Mouse (Mus musculus) kidney, embryonic 15.5 days (tissue): ENCODE results near the gene Scgb2b20. TPM values are rescaled to one million over a fixed set of nuclear protein-coding genes. Genes with fewer than 3 reads are reported as not detected.
"Not testable (repeated sequence)": the region's sequence is repeated elsewhere in the genome, so short reads cannot be mapped to it uniquely, and the experiment has no call there.

ENCODE experiments used
- ATAC-seq: fragments of 200-750 bp; cut with Nextera tagmentation; replicated peaks from 2 replicates; pipeline ENCODE4 v1.8.0; 2017; ENCODE audit warnings: moderate TSS enrichment; ENCODE audit not compliant: low FRiP score
- H3K27ac ChIP-seq: fragments of 300-500 bp; sonication (generic); 2 replicates; pipeline ENCODE4 v1.5.1; 2015; ENCODE audit warnings: mild to moderate bottlenecking, inconsistent platforms
- H3K27me3 ChIP-seq: fragments of 300-500 bp; sonication (generic); 2 replicates; pipeline ENCODE4 v1.6.1; 2015; ENCODE audit warnings: inconsistent platforms
- H3K36me3 ChIP-seq: fragments of 300-500 bp; sonication (generic); 2 replicates; pipeline ENCODE4 v1.6.1; 2015; ENCODE audit warnings: inconsistent platforms
- H3K4me1 ChIP-seq: fragments of 300-500 bp; sonication (generic); 2 replicates; pipeline ENCODE4 v1.6.1; 2015; ENCODE audit warnings: inconsistent platforms
- H3K4me2 ChIP-seq: fragments of 300-500 bp; sonication (generic); 2 replicates; pipeline ENCODE4 v1.6.1; 2015; ENCODE audit warnings: moderate library complexity, mild to moderate bottlenecking, inconsistent platforms
- H3K4me3 ChIP-seq: fragments of 300-500 bp; sonication (generic); replicated peaks from 2 replicates; pipeline ENCODE4 v1.5.1; 2015; ENCODE audit warnings: mild to moderate bottlenecking, inconsistent platforms
- H3K9ac ChIP-seq: fragments of 300-500 bp; sonication (generic); 2 replicates; pipeline ENCODE4 v1.6.1; 2015; ENCODE audit warnings: mild to moderate bottlenecking, inconsistent platforms
- H3K9me3 ChIP-seq: fragments of 300-500 bp; sonication (generic); replicated peaks from 2 replicates; pipeline ENCODE4 v1.6.1; 2016; ENCODE audit warnings: inconsistent platforms
- WGBS: fragments of 180-500 bp; shearing (Covaris S2); methylation state at CpG from one replicate; pipeline ENCODE4 v1.1.7; 2015; ENCODE audit warnings: mixed read lengths; 5-methylcytosine and 5-hydroxymethylcytosine counted together
- polyA plus RNA-seq: library from polyadenylated mRNA; unstranded; fragments of >200 nt; fragmentation: Nextera tagmentation; extraction: Ambion mirVana; gene quantifications from 2 replicates; pipeline ENCODE4 v1.2.1, GENCODE M21; 2015

The Scgb2b20 gene
- polyA plus RNA-seq: not detected in 2 replicates

DNA sequence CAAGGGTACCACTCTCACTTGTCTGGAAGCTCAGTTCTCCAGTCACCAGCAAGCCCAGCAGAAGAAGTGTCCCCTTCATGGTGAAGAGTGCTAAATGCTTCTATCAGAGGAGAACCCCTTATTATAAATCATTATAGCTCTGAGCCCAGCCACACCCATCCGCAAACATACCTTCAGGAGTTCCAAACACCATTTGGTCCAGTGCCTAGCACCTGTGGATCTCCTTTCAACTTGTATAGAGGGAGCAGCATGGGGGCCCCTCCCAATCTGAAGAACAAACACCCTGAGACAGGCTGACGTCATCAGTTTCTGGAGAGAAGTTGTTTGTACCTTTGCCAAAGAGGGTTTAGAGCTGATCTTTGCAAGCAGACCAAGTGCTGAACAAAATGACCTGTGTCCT, at the start of gene Scgb2b20:
Gene Scgb2b20 (minus strand): TSS at position 101 of the 400 bp plus-strand sequence.
- not testable (repeated sequence) for H3K27me3 ChIP-seq, H3K9me3 ChIP-seq, ATAC-seq, H3K36me3 ChIP-seq, H3K9ac ChIP-seq, H3K4me2 ChIP-seq, H3K4me1 ChIP-seq, H3K4me3 ChIP-seq, H3K27ac ChIP-seq
- 86% methylated on average over 2 of the region's 2 CpGs for WGBS

DNA sequence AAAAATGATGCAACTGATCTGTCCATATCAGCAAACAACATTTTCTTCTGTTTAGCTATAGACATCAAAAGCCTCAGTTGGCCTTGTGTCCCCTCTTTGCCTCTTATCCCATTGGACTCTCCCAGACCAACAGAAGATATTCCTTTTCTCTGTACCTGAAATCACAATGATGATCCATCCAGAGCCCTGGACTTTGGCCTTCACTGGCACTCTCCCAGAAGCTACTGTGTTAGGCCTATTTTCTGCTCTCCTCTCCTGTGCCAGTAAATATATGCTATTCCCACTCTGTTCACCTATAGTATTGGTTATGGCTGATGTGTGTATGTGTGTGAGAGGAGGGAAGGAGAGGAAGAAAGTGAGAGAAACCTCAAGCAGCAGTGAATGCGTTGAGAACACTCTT, 43.6 kb upstream of the Scgb2b20 start:
- H3K4me1 ChIP-seq, H3K9ac ChIP-seq, H3K36me3 ChIP-seq, ATAC-seq, H3K27me3 ChIP-seq, H3K9me3 ChIP-seq, H3K4me2 ChIP-seq, H3K4me3 ChIP-seq, H3K27ac ChIP-seq: not testable (repeated sequence)
- WGBS: 52% methylated on average over 1 of the region's 1 CpGs

- 86% methylated on average over 1 of the region's 1 CpGs for WGBS
Observed at GRCm38 (mm10) chr7:33401650-33402049, 35.5 kb upstream of the Scgb2b20 start.

DNA sequence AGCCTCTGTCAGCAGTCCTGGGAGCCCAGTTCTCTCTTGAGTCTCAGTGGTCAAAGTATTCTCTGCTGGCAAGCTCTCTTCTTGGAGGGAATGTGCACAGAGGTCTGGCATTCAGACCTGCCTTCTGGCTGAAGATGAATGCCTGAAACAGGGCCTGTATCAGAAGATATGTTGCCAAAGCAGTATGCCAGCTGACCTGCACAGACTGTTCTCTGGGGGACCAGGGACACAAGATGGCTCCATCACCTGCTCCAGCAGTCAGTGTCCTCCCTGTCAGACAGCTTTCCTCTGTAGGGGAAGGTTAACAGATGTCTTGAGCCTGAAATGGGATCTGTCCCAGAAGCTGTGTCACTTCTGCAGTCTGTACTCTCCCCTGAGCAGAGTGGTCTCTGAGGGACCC, 33.6 kb upstream of the Scgb2b20 start:
- H3K36me3 ChIP-seq, H3K9me3 ChIP-seq, H3K27ac ChIP-seq, ATAC-seq, H3K4me2 ChIP-seq, H3K9ac ChIP-seq, H3K27me3 ChIP-seq, H3K4me1 ChIP-seq, H3K4me3 ChIP-seq: not testable (repeated sequence)

More at GRCm38 (mm10) chr7:33401650-33402049, 35.5 kb upstream of the Scgb2b20 start:
- Histone ChIP-seq H3K9me3 (peaks cover 6% of the 10 kb centered on the region; the same call in 1 of the 2 replicates), H3K9ac (no peak overlapping the region), H3K27me3 (no peaks in the 10 kb centered on the region), H3K4me3 (no peak overlapping the region), H3K36me3 (no peaks in the 10 kb centered on the region), H3K27ac (no peak overlapping the region), H3K4me2 (no peak overlapping the region), H3K4me1 (no peaks in the 10 kb centered on the region)
- no peak for ATAC-seq

DNA sequence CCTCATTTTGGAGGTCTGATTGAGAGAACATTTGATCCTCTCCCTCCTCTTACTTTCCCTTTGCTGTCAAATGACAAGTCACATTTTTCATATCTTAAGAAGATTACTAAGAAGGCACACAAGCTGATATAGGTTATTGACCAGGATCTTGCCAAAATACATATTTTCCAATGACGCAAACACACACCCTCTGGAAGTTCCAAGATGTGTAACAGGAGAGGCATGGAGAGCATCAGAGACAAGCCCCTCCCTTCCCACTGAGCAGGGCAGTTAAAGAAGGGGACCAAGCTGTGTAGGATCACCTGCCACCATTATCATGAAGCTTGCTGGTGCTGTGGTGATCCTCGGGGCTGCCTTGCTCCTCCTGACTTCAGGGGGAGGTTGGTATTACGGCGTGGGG, 6.8 kb upstream of the Scgb2b20 start, which contains the start of gene Scgb1b20:
Gene Scgb1b20 (plus strand): TSS at position 301 of the 400 bp plus-strand sequence.
- H3K9me3 ChIP-seq: not testable (repeated sequence)

More for the DNA sequence above, 6.8 kb upstream of the Scgb2b20 start, which contains the start of gene Scgb1b20:
- not testable (repeated sequence) for H3K36me3 ChIP-seq, H3K4me3 ChIP-seq, H3K9ac ChIP-seq, H3K27me3 ChIP-seq, H3K4me1 ChIP-seq, H3K4me2 ChIP-seq, H3K27ac ChIP-seq, ATAC-seq
- 82% methylated on average over 4 of the region's 4 CpGs for WGBS

Other genes with a start within 250 kb of the Scgb2b20 start
- gene Scgb2b18, start 192.5 kb downstream of the Scgb2b20 start, polyA plus RNA-seq: not detected in 2 replicates
- gene Scgb1b18, start 180.8 kb downstream of the Scgb2b20 start, polyA plus RNA-seq: not detected in 2 replicates
- not detected in 2 replicates for gene Scgb2b19, start 86.0 kb downstream of the Scgb2b20 start, polyA plus RNA-seq
- not detected in 2 replicates for gene Scgb1b19, start 79.0 kb downstream of the Scgb2b20 start, polyA plus RNA-seq
- not detected in 2 replicates for gene Scgb1b20, start 6.9 kb upstream of the Scgb2b20 start, polyA plus RNA-seq
- gene Scgb2b21, start 154.1 kb upstream of the Scgb2b20 start, polyA plus RNA-seq: not detected in 2 replicates